Mouse (Mus musculus) lung, postnatal 0 days (tissue): ENCODE measurements around the gene Map3k15.

Experiments used
- CTCF ChIP-seq: IDR thresholded peaks from 2 replicates; pipeline ENCODE4 v1.5.1; 2016; ENCODE audit warnings: antibody characterized with exemption, mild to moderate bottlenecking
- EP300 ChIP-seq: IDR thresholded peaks from 2 replicates; pipeline ENCODE4 v1.6.1; 2016; ENCODE audit warnings: antibody characterized with exemption, mild to moderate bottlenecking, control low read depth

- no peak for TF ChIP-seq CTCF
- TF ChIP-seq EP300, result no peak
These were observed 149.1 kb downstream of the Map3k15 start for GRCm38 (mm10) chrX:160137177-160137860.
